Mouse (Mus musculus) cerebellum, adult 2 months (tissue): ENCODE data around the gene Zp3.

ENCODE experiments used
- CTCF ChIP-seq: fragments of 200-500 bp; IDR thresholded peaks from 2 replicates; pipeline ENCODE4 v1.5.1; 2011; ENCODE audit warnings: low read depth, mild to moderate bottlenecking, control low read depth, low read length, moderate library complexity, borderline replicate concordance; ENCODE audit not compliant: insufficient read depth
- POLR2A ChIP-seq: fragments of 200-500 bp; IDR thresholded peaks from 2 replicates; pipeline ENCODE4 v1.6.1; 2011; ENCODE audit warnings: low read length, control low read depth, borderline replicate concordance; ENCODE audit not compliant: insufficient read depth

- TF ChIP-seq CTCF (no peak), POLR2A (no peak)
These were observed 46.5 kb upstream of the Zp3 start for GRCm38 (mm10) chr5:135933222-135933899.
